Mouse (Mus musculus): Measurements from ENCODE around the gene Prr15l. TPM values are rescaled to one million over a fixed set of nuclear protein-coding genes. Genes with fewer than 3 reads are reported as not detected.

The Prr15l gene
- polyA plus RNA-seq, 1 experiment, result not detected

GRCm38 (mm10) chr11:96916885-96917396 is 11.0 kb upstream of the Prr15l start:
- peak overlapping the region; percentile 20 for H3K4me3 ChIP-seq (ENCODE audit: insufficient read depth, low read length)
- no peak overlapping the region for H3K27ac ChIP-seq (ENCODE audit: insufficient read depth, low read length)
- no peak for TF ChIP-seq POLR2A (IDR thresholded peaks at IDR 0.05; ENCODE audit: low read depth, low read length)
- no peak for TF ChIP-seq CTCF (IDR thresholded peaks at IDR 0.05; ENCODE audit: borderline replicate concordance, insufficient read depth, low read length)
- H3K4me1 ChIP-seq (ENCODE audit: control insufficient read depth, insufficient read depth, low read length), result peaks cover 9% of the 10 kb centered on the region

GRCm38 (mm10) chr11:96917415-96917814 is 10.5 kb upstream of the Prr15l start:
- TF ChIP-seq CTCF (IDR thresholded peaks at IDR 0.05; ENCODE audit: borderline replicate concordance, insufficient read depth, low read length) (no peak), POLR2A (IDR thresholded peaks at IDR 0.05; ENCODE audit: low read depth, low read length) (no peak)
- peaks cover 9% of the 10 kb centered on the region for H3K4me1 ChIP-seq (ENCODE audit: control insufficient read depth, insufficient read depth, low read length)
- H3K4me3 ChIP-seq (ENCODE audit: insufficient read depth, low read length), result no peak overlapping the region
- H3K27ac ChIP-seq (ENCODE audit: insufficient read depth, low read length), result no peak overlapping the region

GRCm38 (mm10) chr11:96919003-96919402 is 8.9 kb upstream of the Prr15l start:
- H3K4me1 ChIP-seq (ENCODE audit: control insufficient read depth, insufficient read depth, low read length), result peaks cover 9% of the 10 kb centered on the region
- TF ChIP-seq POLR2A (IDR thresholded peaks at IDR 0.05; ENCODE audit: low read depth, low read length) (no peak), CTCF (IDR thresholded peaks at IDR 0.05; ENCODE audit: borderline replicate concordance, insufficient read depth, low read length) (no peak)
- H3K27ac ChIP-seq (ENCODE audit: insufficient read depth, low read length), result no peak overlapping the region; the same call in 1 of the 2 replicates
- no peak overlapping the region for H3K4me3 ChIP-seq (ENCODE audit: insufficient read depth, low read length)

- no peak for TF ChIP-seq CTCF (IDR thresholded peaks at IDR 0.05; ENCODE audit: borderline replicate concordance, insufficient read depth, low read length)
- no peak for TF ChIP-seq POLR2A (IDR thresholded peaks at IDR 0.05; ENCODE audit: low read depth, low read length)
- H3K27ac ChIP-seq (ENCODE audit: insufficient read depth, low read length), result no peak overlapping the region
Measured at GRCm38 (mm10) chr11:96924861-96925260, 3.0 kb upstream of the Prr15l start.

GRCm38 (mm10) chr11:96925469-96926148 is 2.3 kb upstream of the Prr15l start:
- TF ChIP-seq POLR2A (IDR thresholded peaks at IDR 0.05; ENCODE audit: low read depth, low read length) (no peak), CTCF (IDR thresholded peaks at IDR 0.05; ENCODE audit: borderline replicate concordance, insufficient read depth, low read length) (no peak)
- Histone ChIP-seq H3K4me1 (ENCODE audit: control insufficient read depth, insufficient read depth, low read length) (no peaks in the 10 kb centered on the region), H3K27ac (ENCODE audit: insufficient read depth, low read length) (no peak overlapping the region), H3K4me3 (ENCODE audit: insufficient read depth, low read length) (no peak overlapping the region)

More at GRCm38 (mm10) chr11:96924861-96925260, 3.0 kb upstream of the Prr15l start:
- no peaks in the 10 kb centered on the region for H3K4me1 ChIP-seq (ENCODE audit: control insufficient read depth, insufficient read depth, low read length)
- no peak overlapping the region for H3K4me3 ChIP-seq (ENCODE audit: insufficient read depth, low read length)

- Histone ChIP-seq H3K27ac (ENCODE audit: insufficient read depth, low read length) (no peak overlapping the region), H3K4me3 (ENCODE audit: insufficient read depth, low read length) (no peak overlapping the region), H3K4me1 (ENCODE audit: control insufficient read depth, insufficient read depth, low read length) (no peaks in the 10 kb centered on the region)
- no peak for TF ChIP-seq POLR2A (IDR thresholded peaks at IDR 0.05; ENCODE audit: low read depth, low read length)
- TF ChIP-seq CTCF (IDR thresholded peaks at IDR 0.05; ENCODE audit: borderline replicate concordance, insufficient read depth, low read length), result no peak
Measured at GRCm38 (mm10) chr11:96926587-96926986, 1.3 kb upstream of the Prr15l start.

GRCm38 (mm10) chr11:96928691-96929090 is 787 bp downstream of the Prr15l start:
- TF ChIP-seq CTCF (IDR thresholded peaks at IDR 0.05; ENCODE audit: borderline replicate concordance, insufficient read depth, low read length), result no peak
- no peak for TF ChIP-seq POLR2A (IDR thresholded peaks at IDR 0.05; ENCODE audit: low read depth, low read length)
- H3K27ac ChIP-seq (ENCODE audit: insufficient read depth, low read length), result no peak overlapping the region
- H3K4me1 ChIP-seq (ENCODE audit: control insufficient read depth, insufficient read depth, low read length), result no peaks in the 10 kb centered on the region
- H3K4me3 ChIP-seq (ENCODE audit: insufficient read depth, low read length), result no peak overlapping the region

GRCm38 (mm10) chr11:96929096-96929765 is 1.3 kb downstream of the Prr15l start:
- no peak overlapping the region for H3K4me3 ChIP-seq (ENCODE audit: insufficient read depth, low read length)
- TF ChIP-seq POLR2A (IDR thresholded peaks at IDR 0.05; ENCODE audit: low read depth, low read length) (no peak), CTCF (IDR thresholded peaks at IDR 0.05; ENCODE audit: borderline replicate concordance, insufficient read depth, low read length) (no peak)
- no peak overlapping the region for H3K27ac ChIP-seq (ENCODE audit: insufficient read depth, low read length)
- no peaks in the 10 kb centered on the region for H3K4me1 ChIP-seq (ENCODE audit: control insufficient read depth, insufficient read depth, low read length)

GRCm38 (mm10) chr11:96929766-96930331 is 1.9 kb downstream of the Prr15l start:
- Histone ChIP-seq H3K4me3 (ENCODE audit: insufficient read depth, low read length) (no peak overlapping the region), H3K4me1 (ENCODE audit: control insufficient read depth, insufficient read depth, low read length) (no peaks in the 10 kb centered on the region), H3K27ac (ENCODE audit: insufficient read depth, low read length) (no peak overlapping the region)
- TF ChIP-seq CTCF (IDR thresholded peaks at IDR 0.05; ENCODE audit: borderline replicate concordance, insufficient read depth, low read length) (no peak), POLR2A (IDR thresholded peaks at IDR 0.05; ENCODE audit: low read depth, low read length) (no peak)

Data from embryonic fibroblast, embryonic 13.5 days (primary cell).